Mouse (Mus musculus) left cerebral cortex, postnatal 10 days (tissue): ENCODE results near the gene Tenm2. TPM values are rescaled to one million over a fixed set of nuclear protein-coding genes. Genes with fewer than 3 reads are reported as not detected.

Experiments used
- DNase-seq, 2 experiments: peaks; one replicate each; pipeline ENCODE4 v3.0.0; 2021 to 2022; ENCODE audit warnings: low spot score in 2 of 2, mixed read lengths in 1 of 2; ENCODE audit errors: extremely low spot score in 1 of 2
- intact Hi-C: fragments of 180-260 bp; cut with DNase I; formaldehyde crosslinking; loops from one replicate; pipeline ENCODE4 v1.15.1; 2025
- total RNA-seq, 2 experiments: library from RNA; stranded (reverse); gene quantifications; 2 replicates each; pipeline ENCODE4 v1.2.3; 2021

Gene Tenm2
- total RNA-seq, 2 experiments from 2014 or later, result 112 to 116 TPM

DNA sequence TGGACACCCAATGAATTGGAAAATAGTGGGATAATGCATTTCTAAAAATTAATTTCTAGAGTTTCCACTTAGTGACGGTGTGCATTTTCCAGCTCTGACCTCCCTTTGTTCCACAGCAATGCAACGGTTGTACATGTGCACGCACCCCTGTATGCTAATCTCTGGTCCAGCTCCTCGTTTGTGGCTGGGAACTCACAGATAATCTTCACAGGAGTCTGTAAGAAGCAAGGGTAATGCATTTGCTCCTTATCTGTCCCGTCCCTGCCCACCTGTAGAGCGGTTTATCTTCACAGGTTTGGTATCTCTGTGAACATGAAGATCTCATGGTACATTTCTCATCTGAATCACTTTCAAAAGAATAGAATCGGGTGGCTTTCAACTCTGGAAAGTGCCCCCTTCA lies 955.2 kb downstream of the Tenm2 start:
- intact Hi-C loops, result no loop called here
- no peak for DNase-seq

DNA sequence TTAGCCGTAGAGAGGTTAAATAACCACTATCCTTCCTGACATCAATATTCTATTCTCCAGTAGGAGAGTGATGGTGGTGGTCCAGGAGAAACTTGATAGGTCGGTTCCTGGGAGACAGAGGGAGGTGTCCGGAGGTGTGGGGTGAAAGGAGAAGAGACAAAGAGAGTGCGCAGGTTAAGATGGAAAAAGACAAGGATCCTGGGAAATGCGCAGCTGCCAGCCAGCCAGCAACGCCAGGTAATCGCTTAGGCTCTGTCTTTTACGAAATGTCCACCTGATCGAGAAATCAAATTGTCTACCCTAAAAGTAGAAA lies 957.9 kb downstream of the Tenm2 start:
- DNase-seq, result no peak
- intact Hi-C loops, result no loop called here

DNA sequence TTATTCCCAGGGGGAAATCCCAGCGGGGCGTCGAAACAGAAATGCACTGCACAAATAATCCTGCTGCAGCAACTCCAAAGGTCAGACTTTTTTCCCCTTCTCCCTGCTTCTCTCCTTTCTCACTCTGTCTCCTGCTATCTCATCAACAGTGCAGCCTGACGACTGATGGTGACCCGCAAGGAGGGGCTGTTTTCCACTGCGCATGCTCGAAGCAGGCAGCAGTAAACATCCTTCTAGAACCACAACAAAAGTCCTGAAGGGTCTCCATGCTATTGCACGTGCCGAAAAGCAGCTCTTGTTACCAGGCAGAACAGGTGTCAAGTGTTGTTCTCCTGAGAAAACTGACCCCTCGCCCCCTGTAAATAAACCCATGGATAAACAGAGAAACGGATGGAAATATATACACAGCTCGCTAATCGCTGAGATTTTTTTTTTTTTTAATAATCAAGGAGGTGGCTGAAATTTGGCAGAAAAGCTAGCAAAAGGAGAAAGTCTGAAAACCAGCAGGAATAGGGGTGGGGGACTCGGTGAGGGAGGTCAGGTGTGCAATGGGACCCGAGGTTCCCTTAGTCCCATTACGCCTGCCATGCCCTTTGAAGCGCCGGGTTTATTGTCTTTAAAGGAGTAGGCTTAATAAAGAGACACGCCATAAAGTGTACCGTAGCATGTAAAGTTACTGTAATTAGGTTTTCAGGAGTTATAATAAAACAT lies 958.4 kb downstream of the Tenm2 start:
- peak in 1 of 2 experiments; percentile 32 for DNase-seq
- intact Hi-C loops, result no loop called here

DNA sequence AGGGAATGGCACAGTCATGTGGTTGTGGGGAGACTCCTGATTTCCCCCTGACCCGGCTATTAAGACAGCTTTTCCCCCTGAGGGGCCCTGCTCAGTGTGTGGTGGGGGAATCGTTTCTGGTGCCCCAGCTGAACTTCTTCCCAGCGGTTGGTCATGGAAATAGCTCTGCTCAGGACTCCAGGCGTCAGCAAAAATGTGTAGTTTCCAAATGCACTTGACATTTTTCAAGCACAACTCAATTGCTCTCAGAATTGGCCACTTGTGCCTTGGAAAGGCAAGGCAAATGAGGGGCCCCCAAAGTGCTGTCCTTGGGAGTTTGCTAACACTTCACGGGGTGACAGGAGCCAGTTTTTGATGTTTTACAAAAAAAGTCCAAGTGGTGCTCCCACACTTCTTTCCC lies 959.7 kb downstream of the Tenm2 start:
- intact Hi-C loops, result no loop called here
- no peak for DNase-seq

DNA sequence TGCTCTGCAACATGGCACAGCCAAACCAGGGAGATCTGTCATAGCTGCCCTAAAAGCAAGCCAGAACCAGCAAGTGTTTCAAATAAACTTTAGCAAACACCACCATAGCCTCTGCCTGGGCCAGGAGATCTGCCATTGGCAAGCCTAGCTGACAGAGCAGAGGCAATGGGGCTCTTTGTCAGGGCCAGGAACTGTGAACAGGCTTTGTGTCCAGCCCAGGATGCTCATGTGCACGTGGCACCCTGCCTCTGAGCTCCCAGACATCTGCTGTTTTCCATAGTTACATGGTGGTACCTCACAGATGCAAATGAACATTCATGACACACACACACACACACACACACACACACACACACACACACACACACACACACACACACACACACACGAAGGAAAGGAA lies 963.6 kb downstream of the Tenm2 start:
- intact Hi-C loops, result no loop called here
- no peak for DNase-seq

DNA sequence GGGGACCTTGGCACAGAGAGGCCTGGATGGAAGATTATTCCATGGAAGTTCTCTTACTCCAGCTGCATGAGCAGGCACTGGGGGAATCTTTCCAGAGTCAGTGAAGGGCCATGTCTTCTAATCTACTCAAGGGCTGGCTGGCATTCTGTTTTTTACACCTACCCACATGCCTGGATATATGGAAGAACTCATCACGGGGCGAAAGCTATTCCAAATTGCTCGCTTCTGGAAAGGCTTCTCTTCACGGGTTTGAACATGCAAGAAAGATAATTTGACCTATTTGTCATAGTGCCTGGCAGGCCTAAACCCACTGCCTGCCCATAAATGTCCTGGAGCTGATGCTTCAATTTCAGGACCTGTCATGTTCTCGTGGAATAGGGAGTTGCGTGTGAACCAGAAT lies 965.8 kb downstream of the Tenm2 start:
- intact Hi-C loops, result no loop called here
- DNase-seq, result no peak

DNA sequence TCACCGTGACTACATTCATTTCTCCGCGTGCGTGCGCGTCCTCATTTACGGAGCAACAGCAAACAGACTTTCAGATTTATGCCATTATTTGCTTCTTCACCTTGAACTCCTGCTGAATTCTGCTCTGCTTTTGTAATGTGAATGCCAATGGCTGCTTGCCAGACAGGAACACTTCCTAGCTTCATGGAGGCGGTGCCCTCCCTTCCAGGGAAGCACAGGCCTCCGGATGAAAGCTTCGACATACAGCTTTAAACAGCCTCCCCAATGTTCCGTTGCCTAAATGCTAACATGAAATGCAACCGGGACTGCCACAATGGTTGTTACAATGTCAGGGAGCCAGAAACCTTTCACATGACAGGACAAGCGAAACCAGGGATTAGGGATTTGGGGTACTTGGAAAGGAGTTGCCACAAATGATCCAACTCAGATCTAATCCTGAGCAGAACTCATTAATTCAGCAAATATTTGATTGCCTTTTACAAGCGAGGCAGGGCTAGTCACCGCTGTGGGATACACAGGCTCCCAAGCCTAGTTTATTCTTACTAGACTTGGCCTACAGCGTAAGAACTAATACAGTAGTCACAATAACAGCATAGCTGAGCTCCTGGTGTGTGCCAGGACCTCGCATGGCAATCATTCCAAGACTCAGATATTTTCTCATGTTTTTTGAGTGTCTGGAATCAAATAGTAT lies 970.8 kb downstream of the Tenm2 start:
- intact Hi-C loops, result no loop called here
- peak in 1 of 2 experiments; percentile 37 for DNase-seq

DNA sequence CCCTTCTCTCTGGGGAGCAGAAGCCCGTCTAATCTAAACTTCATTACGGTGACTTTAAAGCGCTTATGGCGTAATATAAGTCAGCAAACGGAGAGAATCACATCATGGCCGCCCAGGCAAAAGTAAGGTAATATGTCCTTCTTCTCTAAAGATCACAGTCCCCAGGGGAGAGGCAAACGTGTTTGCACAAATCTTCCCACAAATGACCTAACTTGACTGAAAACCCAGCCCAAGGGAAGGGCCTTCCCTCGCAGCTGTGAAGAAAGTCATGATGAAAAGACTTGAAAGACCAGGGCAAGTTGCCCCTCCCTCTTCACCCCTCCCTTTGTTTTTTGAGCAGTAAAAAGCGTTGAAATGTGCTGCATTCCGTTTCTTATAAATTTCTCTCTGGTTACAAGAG lies 971.9 kb downstream of the Tenm2 start:
- DNase-seq, result no peak
- intact Hi-C loops, result no loop called here

DNA sequence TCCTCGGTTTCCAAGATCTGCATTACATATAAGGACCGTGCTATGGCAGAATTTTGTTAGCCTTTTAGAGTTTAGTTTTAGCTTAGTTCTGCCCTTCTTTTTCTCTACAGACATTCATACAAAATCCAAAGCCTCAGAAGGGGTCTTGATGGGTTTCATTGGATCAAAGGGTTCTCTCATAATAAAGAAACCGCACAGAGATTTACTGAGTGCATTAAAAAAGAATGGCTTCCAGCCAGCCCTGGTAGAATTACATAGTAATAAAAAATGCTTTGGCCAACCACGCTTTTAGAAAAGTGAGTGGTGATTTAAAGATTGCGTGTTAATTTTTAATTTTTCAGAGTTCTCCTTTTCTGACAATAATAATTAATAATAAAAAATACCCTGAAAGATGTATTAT lies 978.6 kb downstream of the Tenm2 start:
- intact Hi-C loops, result no loop called here
- no peak for DNase-seq

DNA sequence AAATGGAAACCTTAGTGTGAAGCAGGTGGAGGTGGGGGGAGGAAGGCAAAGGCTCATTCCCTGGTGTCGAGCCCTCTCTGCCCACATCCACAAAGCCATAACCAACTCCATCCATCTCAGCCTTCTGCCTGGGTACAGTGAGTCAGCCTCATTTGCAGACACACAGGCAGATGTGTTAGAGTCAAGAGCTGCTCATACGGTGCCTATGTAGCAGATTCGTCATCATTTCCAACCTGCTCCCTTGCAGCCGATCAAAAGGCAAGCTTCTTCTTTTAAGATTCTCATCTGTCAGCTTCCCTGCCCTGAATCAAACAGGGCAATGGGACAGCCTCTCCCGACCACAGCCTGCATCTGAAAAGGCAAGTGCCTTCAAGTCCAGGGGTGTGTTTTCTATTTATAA lies 979.0 kb downstream of the Tenm2 start:
- DNase-seq, result no peak
- intact Hi-C loops, result no loop called here

DNA sequence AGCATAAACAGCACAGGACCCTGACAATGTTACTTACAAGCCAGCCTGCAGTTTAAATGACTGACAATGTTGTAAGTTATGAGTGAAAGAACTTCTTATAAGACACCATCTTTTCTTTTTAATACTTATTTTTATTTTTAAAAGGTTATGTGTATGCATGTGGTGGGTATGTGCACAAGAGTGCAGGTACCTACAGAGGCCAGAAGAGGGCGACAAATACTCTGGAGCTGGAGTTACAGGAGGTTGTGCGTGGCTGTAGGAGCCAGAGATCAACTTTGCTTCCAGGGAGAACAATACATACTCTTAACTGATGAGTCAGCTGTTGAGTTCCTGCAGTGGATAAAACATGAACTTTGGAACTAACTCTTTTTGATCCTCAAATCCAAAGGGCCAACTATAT lies 981.7 kb downstream of the Tenm2 start:
- no peak for DNase-seq
- intact Hi-C loops, result no loop called here

DNA sequence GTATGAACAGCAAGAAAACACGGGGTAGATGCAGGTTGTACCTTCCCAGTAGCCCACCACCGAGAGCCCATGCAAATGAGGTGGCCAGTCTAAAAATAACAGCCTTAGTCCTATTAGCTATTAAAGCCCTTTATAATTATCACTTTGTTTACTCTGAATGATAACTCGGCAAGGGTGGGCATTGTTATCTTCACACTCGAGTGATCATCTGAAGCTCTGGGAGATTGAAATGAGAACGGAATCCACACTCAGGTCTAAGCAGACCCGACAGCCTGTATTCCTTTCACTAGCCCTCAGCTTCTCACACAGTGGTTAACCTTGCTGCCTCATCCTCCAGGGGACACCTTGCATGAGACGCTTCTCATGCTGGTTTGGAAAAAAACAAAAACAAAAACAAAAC lies 985.7 kb downstream of the Tenm2 start:
- intact Hi-C loops, result no loop called here
- DNase-seq, result no peak

DNA sequence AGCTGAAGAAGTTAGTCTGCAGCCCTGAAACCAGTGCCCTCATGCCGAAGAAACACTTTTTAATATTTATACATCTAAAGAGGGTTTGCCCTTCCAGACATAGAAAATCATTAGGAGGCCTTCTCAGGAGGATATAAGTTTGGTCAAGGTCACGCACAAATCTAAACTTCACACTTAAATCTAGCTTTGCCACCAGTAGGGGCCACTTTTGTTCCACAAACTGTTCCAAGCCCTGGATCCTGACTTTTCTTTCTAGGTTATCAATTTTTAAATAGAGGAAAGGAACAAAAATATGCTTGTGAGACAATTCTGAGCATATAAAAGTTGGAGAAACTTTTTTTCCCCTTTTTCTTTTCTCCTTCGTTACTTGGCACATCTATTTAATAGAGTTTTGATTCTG lies 989.6 kb downstream of the Tenm2 start:
- intact Hi-C loops, result no loop called here
- no peak for DNase-seq

DNA sequence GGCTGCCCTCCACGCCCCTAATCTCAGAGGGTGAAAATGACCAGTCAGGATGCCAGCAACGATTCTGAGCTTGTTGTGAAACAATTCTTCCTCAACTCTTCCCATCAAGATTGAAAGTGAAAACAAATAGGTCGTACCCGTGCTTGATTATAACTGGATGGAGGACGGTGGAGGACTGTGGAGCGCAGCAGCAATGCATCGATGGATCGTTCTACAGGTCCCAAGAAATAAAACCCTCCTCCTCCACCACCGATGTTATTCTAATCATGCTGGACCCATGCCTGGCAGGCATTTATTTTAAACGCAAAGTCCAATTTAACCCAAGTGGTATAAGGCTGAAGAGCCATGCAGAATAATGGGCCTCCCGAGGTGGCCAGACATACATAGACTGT lies 991.3 kb downstream of the Tenm2 start:
- no peak for DNase-seq
- intact Hi-C loops, result loop anchor here (5.0 kb wide), 1 partner anchor 433 kb away; no protein-coding TSS in a partner anchor

DNA sequence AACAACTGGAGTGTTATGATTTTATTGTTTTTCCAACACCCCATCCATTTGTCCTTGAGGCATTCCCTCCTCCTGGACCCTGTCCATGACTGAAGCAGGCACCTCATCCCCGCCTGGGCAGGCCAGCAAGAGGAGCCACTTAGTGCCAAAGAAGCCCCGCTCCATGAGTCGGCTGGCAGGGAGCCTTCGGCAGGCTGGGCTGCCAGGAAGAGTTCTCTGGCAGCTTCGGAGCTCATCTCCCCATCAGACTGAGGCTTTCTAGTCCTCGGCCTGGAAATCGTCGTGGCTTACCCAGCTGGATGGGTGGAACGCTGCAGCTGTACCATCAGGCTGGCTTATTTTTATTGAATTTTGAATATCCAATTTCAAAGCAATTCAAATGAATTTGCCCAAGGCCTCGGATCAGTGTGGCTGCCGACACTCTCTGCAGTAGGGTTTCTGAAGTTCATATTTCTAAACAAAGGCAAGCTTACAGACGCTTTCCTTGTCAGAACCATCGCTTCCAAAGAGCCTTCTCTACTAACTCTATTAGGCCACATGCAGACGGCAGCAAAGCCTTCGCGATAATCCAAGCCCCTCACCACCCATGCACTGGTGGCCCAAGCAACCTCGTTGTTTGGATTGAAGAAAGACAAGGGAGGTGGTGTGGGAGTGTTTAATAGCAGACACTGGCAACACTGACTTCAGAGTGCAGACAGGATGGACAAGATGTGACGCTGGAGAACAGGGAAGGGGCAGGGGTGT lies 991.8 kb downstream of the Tenm2 start:
- intact Hi-C loops, result loop anchor here (5.0 kb wide), 1 partner anchor 433 kb away; no protein-coding TSS in a partner anchor
- peak; percentile 70 for DNase-seq

DNA sequence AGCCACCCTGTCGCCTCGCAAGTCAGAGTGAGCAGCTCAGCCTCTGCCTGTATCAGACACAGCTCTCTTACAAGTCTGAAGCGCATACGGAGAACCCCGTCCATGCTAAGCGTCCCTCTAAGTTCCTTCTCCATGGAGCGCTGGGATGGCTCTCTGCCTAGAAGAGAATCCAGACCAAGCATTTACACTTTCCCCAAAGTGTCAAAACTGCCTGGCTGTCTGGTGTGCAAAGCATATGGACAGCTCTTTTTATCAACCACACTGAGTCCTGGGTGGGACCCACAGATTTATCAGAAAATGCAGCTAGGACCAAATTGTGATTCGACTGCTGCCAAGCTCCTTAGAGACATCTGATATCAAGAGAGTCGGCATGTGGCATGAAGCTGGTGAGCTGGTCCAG lies 996.9 kb downstream of the Tenm2 start:
- intact Hi-C loops, result no loop called here
- DNase-seq, result peak in 1 of 2 experiments; percentile 49

DNA sequence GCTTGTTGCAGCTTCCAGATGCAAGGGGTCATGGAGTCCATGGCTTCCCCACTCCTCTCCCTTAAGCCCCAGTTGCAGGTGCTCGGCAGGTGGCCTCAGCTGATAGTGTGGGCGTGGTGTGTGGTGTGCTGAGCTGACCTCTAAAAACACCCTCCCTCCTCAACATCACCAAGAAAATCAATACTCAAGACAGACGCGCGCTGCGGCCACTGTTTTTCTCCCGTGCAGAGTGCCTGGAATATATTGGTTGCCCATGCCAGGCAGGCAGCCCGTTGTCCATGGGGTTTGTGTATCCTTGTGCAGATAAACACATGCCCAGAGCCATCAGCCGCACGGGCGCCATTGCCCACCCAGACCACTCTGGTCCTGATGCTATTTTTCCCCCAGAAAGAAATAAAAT lies 1007.1 kb downstream of the Tenm2 start:
- no peak for DNase-seq
- intact Hi-C loops, result loop anchor here (10.0 kb wide), 1 partner anchor 296 kb away; no protein-coding TSS in a partner anchor

DNA sequence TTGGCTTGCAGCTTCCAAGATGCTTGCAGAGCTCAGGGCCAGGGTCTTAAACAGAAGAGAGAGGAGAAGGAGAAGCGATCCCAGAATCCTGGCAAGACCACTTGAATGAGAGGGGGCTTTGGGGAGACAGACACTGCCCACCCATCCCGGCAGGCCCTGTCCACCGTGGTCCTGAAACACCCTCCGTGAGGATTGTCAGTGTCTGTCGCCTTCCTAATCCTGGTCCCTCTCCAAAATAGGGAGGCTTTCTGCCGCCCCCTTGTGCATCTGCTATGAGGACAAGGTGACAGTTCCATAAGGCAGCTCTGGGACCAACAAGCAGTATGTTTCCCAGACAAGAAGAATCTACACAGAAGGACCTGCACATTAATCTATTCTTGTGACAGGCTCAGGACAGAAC lies 1007.6 kb downstream of the Tenm2 start:
- DNase-seq, result no peak
- intact Hi-C loops, result loop anchor here (10.0 kb wide), 1 partner anchor 297 kb away; no protein-coding TSS in a partner anchor

DNA sequence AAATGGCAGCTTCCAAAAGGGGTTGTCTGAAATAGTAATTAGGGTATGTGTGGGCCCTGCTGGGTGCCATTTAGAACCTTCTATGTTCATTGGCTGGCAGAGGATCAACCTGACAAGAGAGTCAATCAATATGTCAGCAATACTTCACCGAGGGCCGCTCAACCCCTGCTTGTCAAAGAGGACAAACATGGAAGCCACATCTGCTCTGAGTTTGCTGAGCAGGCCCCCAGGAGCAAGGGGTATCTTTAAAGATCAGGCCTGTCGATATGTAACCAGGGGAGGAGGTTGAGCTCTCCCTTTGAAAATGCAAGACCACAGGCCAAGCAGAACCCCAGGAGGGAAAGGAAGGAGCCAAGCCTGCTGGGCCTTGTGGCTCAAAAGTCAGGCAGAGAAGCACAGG lies 1009.7 kb downstream of the Tenm2 start:
- no peak for DNase-seq
- intact Hi-C loops, result loop anchor here (10.0 kb wide), 1 partner anchor 299 kb away; no protein-coding TSS in a partner anchor
